Mouse (Mus musculus) olfactory bulb, adult 2 months (tissue): ENCODE measurements around the gene Zfp653. TPM values are rescaled to one million over a fixed set of nuclear protein-coding genes. Genes with fewer than 3 reads are reported as not detected.
"Not testable (repeated sequence)": the region's sequence is repeated elsewhere in the genome, so short reads cannot be mapped to it uniquely, and the experiment has no call there.

Experiments used
- H3K27ac ChIP-seq: fragments of 200-500 bp; 2 replicates; pipeline ENCODE4 v1.5.1; 2012; ENCODE audit warnings: low read depth, low read length; ENCODE audit not compliant: insufficient read depth
- H3K4me1 ChIP-seq: fragments of 200-500 bp; 2 replicates; pipeline ENCODE4 v1.6.1; 2012; ENCODE audit warnings: low read length; ENCODE audit not compliant: control insufficient read depth, insufficient read depth
- H3K4me3 ChIP-seq: fragments of 200-500 bp; 2 replicates; pipeline ENCODE4 v1.5.1; 2012; ENCODE audit warnings: mild to moderate bottlenecking, low read depth, low read length, moderate library complexity; ENCODE audit not compliant: insufficient read depth
- CTCF ChIP-seq: fragments of 200-500 bp; IDR thresholded peaks from 2 replicates; pipeline ENCODE4 v1.5.1; 2012; ENCODE audit warnings: low read depth, mild to moderate bottlenecking, low read length, moderate library complexity; ENCODE audit not compliant: insufficient read depth
- POLR2A ChIP-seq: fragments of 200-500 bp; IDR thresholded peaks from 2 replicates; pipeline ENCODE4 v1.6.1; 2012; ENCODE audit warnings: mild to moderate bottlenecking, low read depth, low read length, moderate library complexity; ENCODE audit not compliant: insufficient read depth
- WGBS: fragments of 180-500 bp; shearing (Covaris S2); methylation state at CpG from one replicate; pipeline ENCODE4 v1.1.7; 2018; 5-methylcytosine and 5-hydroxymethylcytosine counted together
- polyA plus RNA-seq: library from polyadenylated mRNA; stranded (reverse); fragments of >200 nt; gene quantifications from 2 replicates; pipeline ENCODE4 v1.2.4, GENCODE M21; 2012; ENCODE audit warnings: low replicate concordance; ENCODE audit not compliant: missing spikeins, insufficient read depth, insufficient read length

Gene Zfp653
- polyA plus RNA-seq, 1 experiment, result not detected

DNA sequence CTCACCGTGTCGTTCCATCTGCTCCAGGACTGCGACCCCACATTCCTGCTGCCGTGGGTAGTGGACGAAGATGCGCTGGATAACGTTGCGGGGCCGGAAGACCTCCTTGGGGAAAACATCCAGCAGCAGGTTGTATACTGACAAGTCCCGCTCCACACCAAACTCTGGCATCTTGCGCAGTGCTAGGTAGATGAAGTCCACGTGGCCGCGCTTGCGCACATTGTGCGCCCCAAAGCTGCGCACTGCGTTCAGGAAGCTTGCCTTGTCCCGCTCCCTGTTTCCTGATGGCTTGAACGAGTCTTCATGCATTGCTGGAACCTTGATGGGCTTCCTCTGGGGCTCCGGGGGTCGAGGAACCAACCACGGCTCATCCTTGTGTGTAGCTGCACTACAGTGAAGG lies 5.0 kb upstream of the Zfp653 start:
- WGBS, result 92% methylated on average over 23 of the region's 23 CpGs
- Histone ChIP-seq H3K4me1 (no peaks in the 10 kb centered on the region), H3K27ac (no peak overlapping the region), H3K4me3 (no peak overlapping the region)
- no peak for TF ChIP-seq POLR2A
- no peak for TF ChIP-seq CTCF

DNA sequence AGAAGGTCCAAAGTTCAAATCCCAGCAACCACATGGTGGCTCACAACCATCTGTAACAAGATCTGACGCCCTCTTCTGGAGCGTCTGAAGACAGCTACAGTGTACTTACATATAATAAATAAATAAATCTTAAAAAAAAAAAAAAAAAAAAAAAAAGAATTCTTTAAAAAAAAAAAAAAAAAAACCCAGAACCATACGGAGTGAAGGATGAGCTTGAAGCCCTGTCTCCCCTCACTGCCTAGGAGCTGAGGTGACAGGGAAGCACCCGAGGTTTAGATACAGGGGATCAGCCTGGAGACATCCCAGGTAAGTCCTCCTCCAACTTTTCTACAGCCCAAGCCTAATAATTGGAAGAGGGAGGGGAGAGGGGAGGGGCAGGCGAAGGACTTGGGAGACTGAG lies 4.6 kb upstream of the Zfp653 start:
- not testable (repeated sequence) for H3K27ac ChIP-seq, H3K4me1 ChIP-seq, H3K4me3 ChIP-seq
- 91% methylated on average over 5 of the region's 5 CpGs for WGBS

DNA sequence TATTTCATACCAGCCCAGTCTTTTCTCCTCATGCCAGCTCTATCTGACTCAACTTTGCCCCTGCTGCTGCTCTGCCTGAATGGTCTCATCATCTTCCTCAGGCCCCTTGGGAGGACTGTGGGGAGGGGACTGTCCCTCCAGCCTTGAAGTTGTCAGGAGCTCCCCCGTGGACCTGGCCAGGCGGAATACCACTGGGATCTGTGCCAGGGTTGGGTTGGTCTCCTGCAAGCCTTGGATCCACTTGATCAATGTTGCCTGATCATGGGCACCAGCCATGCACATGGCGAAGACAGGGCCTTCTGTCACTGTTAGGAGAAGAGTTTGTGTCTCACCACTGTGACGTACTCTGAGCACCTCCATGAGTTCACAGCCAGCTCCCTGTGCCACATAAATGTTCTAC lies 1.1 kb upstream of the Zfp653 start:
- H3K4me1 ChIP-seq, result 0 out of 2 replicates have a peak, but pooled peaks cover 4% of the 10 kb centered on the region
- H3K4me3 ChIP-seq, result no peak overlapping the region
- 92% methylated on average over 4 of the region's 4 CpGs for WGBS
- TF ChIP-seq POLR2A, result no peak
- no peak for TF ChIP-seq CTCF
- no peak overlapping the region for H3K27ac ChIP-seq

DNA sequence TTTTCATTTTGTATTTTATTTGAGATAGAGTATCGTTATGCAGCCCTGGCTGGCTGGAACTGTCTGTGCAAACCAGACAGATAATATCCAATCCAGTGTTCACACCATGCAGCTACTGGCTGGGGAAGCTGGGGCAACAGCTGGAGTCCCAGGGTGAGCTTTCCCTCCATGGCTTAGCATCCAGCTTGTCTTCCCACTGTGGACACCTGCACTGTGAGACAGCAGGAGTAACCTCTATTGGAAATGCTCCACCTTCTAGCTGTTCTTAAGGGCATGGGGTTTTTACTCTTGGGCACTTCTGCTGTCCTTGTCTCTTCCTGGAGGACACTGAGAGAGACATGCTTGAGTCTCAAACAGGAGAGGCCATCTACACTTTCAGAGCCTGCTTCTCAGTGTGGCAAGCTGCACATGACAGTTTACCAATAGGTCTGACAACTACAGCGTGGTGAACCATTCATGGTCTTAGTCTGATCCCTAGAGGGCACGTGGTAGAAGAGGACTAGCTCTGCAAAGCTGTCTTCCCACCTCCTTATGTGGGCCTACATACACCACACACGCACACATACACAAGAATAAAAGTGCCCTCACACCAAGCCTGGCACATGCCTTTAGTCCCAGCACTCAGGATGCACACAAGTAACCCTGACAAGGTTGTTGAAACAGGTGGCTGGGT lies 1.2 kb downstream of the Zfp653 start:
- 31% methylated on average over 4 of the region's 4 CpGs for WGBS
- H3K27ac ChIP-seq, result peak overlapping the region; percentile 2; the same call in 1 of the 2 replicates
- H3K4me1 ChIP-seq, result 0 out of 2 replicates have a peak, but pooled peaks cover 4% of the 10 kb centered on the region
- TF ChIP-seq CTCF (no peak), POLR2A (no peak)
- H3K4me3 ChIP-seq, result peak overlapping the region; percentile 68

DNA sequence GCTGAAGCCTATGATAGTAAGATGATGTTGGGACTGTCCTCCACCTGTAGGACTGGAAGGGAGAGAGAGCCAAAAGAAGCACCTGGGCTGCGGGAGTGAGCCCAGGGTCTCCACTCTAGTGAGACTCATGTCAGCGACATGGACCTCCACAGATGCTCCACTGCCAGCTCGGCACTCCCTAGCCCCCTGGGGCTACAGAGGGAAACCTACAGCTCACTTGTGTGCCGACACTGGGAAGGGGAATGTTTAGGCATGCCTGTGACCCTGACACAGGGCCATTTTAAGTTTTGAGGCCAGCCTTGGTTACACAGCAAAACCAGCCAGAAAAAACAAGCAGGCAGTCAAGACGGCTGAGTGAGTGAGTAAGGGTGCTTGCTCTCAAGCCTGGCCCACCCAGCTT lies 4.0 kb downstream of the Zfp653 start:
- Histone ChIP-seq H3K27ac (no peak overlapping the region), H3K4me1 (0 out of 2 replicates have a peak, but pooled peaks cover 4% of the 10 kb centered on the region), H3K4me3 (no peak overlapping the region)
- no peak for TF ChIP-seq CTCF
- TF ChIP-seq POLR2A, result no peak
- WGBS, result 80% methylated on average over 5 of the region's 5 CpGs

DNA sequence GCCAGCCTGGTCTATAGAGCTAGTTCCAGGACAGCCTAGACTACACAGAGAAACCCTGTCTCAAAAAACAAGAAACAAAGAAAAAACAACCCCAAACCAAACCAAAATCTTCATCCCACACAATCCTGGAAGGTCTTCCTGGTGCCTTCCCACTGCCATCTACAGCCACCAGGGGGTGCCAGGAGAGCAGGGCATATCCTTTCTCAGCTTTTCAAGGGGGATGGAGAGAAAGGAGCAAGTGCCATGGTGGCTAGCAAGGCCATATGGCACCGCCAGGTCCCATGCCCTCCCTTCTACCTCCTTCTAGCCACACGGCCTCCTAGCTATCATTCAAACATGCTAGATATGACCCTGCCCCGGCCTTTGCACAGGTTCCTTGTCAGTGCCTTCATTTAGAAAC lies 4.7 kb downstream of the Zfp653 start:
- peak; percentile 70 for TF ChIP-seq CTCF
- no peak for TF ChIP-seq POLR2A
- 0 out of 2 replicates have a peak, but pooled peaks cover 4% of the 10 kb centered on the region for H3K4me1 ChIP-seq
- 66% methylated on average over 3 of the region's 3 CpGs for WGBS
- no peak overlapping the region for H3K27ac ChIP-seq
- H3K4me3 ChIP-seq, result no peak overlapping the region

DNA sequence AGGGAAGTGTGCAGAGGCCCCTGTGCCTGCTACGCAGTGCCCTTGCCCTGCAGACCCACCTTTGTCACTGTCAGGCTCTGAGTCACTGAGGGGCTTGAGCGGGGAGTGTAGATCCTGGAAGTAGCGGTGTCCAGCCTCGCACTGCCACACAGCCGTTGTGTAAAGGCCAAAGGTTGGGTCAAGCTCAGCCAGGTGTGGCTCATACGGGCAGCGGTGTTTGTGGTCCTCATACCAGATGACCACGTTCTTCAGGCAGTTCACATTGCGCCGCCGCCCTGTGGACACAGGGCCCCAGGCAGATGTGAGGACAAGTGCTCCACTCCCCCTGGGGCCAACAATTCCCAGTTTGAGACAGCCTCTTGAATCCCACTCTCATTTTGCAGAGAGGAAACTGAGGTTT lies 5.5 kb downstream of the Zfp653 start:
- H3K4me3 ChIP-seq, result no peak overlapping the region
- TF ChIP-seq CTCF, result no peak
- TF ChIP-seq POLR2A, result no peak
- H3K27ac ChIP-seq, result no peak overlapping the region
- H3K4me1 ChIP-seq, result 0 out of 2 replicates have a peak, but pooled peaks cover 4% of the 10 kb centered on the region
- WGBS, result 96% methylated on average over 11 of the region's 11 CpGs

DNA sequence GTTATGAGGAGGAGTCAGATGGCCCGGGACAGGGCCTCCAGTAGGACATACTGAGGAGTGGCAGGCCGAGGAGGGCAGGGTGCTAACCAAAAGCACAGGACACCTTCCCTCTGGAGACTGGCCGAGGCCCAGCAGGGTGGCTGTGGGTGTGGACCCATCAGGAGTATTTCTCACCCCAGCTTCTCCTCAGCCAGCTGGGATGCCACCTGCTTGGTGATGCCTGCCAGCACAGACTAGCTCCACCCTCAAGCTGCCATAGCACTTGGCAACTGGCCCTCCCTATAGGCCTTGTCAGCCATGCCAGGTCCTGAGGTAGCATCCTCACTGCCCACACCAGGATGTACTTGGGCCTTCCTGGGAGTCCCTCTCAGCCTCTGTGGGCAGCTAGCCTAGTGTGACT lies 6.8 kb downstream of the Zfp653 start:
- Histone ChIP-seq H3K4me1 (no peaks in the 10 kb centered on the region), H3K27ac (no peak overlapping the region), H3K4me3 (no peak overlapping the region)
- TF ChIP-seq POLR2A (no peak), CTCF (no peak)
- WGBS, result 80% methylated on average over 3 of the region's 3 CpGs

DNA sequence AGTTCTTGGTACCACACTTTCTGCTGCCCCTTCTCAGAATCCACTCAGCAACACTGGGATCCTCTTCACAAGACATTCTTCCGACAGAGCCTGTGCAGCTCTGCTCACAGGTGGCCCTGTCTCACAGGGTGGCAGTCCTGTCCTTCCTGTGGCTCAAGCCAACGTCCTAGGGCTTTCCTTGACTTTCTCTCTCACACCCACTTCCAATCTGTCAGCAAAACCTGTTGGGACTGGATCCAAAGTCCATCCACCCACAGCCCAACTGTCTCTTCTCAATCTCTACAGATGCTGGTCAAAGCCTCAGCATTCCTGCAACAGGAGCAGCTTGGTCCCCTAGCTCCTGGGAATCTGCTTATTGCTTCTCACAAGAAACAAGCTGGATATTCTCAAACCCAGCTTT lies 9.8 kb downstream of the Zfp653 start:
- no peak overlapping the region for H3K27ac ChIP-seq
- no peak overlapping the region for H3K4me3 ChIP-seq
- peaks cover 7% of the 10 kb centered on the region; the same call in 1 of the 2 replicates for H3K4me1 ChIP-seq
- WGBS, result 79% methylated on average over 2 of the region's 2 CpGs
- TF ChIP-seq POLR2A, result no peak
- TF ChIP-seq CTCF, result no peak

DNA sequence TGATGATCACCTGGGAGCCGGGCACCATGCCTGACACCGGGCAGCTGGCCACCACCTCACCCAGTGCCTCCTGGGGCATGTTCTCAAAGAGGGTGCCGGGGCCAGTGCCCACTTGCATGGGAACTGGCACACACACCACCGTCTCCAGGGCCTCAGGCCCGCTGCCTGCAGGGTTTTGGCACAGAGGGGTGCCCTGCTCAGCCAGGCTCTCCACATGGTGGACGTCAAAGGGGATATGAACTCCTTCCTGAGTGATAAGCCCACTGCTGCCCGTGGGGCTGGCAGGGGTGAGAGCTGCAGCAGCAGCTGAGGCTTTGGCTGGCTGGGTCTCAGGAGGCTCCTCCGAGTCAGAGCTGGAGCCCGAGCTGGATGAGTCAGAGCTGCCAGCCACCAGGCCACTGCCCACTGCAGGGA lies 13.2 kb downstream of the Zfp653 start:
- WGBS, result 35% methylated on average over 9 of the region's 9 CpGs
- H3K4me3 ChIP-seq, result no peak overlapping the region
- H3K4me1 ChIP-seq, result peaks cover 12% of the 10 kb centered on the region
- TF ChIP-seq CTCF, result no peak
- no peak for TF ChIP-seq POLR2A
- peak overlapping the region; percentile 41; the same call in 1 of the 2 replicates for H3K27ac ChIP-seq
